Mouse (Mus musculus): ENCODE data around the gene Gbf1. TPM values are rescaled to one million over a fixed set of nuclear protein-coding genes. Genes with fewer than 3 reads are reported as not detected.

Gene Gbf1
- polyA plus RNA-seq, 1 experiment from 2014 or later, result 18.3 TPM

GRCm38 (mm10) chr19:46333906-46334305, 181.6 kb downstream of the Gbf1 start:
- no peak overlapping the region for H3K4me2 ChIP-seq
- ATAC-seq (ENCODE audit: insufficient read depth), result no peak
- WGBS (ENCODE audit: insufficient replicate concordance), result 70% methylated on average over 3 of the region's 3 CpGs
- H3K4me3 ChIP-seq (replicated peaks), result no peak overlapping the region
- H3K27me3 ChIP-seq, result peaks cover 6% of the 10 kb centered on the region; the same call in 1 of the 2 replicates
- H3K27ac ChIP-seq (replicated peaks), result no peak overlapping the region
- H3K4me1 ChIP-seq (replicated peaks), result peaks cover 40% of the 10 kb centered on the region
- H3K36me3 ChIP-seq (replicated peaks), result peaks cover 20% of the 10 kb centered on the region
- H3K9me3 ChIP-seq (replicated peaks), result no peaks in the 10 kb centered on the region
- no peak overlapping the region for H3K9ac ChIP-seq

Other genes with a start within 250 kb of the Gbf1 start
- 4.0 and 4.1 TPM in 2 replicates for gene Armh3, start 154.0 kb upstream of the Gbf1 start, polyA plus RNA-seq (2015; fragmentation: Nextera tagmentation; extraction: Ambion mirVana)
- 3.0 and 3.2 TPM in 2 replicates for gene Hps6, start 149.0 kb upstream of the Gbf1 start, polyA plus RNA-seq (2015; fragmentation: Nextera tagmentation; extraction: Ambion mirVana)
- 15.7 and 17.0 TPM in 2 replicates for gene Pprc1, start 107.6 kb upstream of the Gbf1 start, polyA plus RNA-seq (2015; fragmentation: Nextera tagmentation; extraction: Ambion mirVana)
- gene Ldb1, start 107.3 kb upstream of the Gbf1 start, polyA plus RNA-seq (2015; fragmentation: Nextera tagmentation; extraction: Ambion mirVana), result 27.0 and 31.2 TPM in 2 replicates
- 47.3 and 48.8 TPM in 2 replicates for gene Nolc1, start 76.6 kb upstream of the Gbf1 start, polyA plus RNA-seq (2015; fragmentation: Nextera tagmentation; extraction: Ambion mirVana)
- 0.13 TPM in 1 of 2 replicates, not detected in the other for gene Elovl3, start 20.6 kb upstream of the Gbf1 start, polyA plus RNA-seq (2015; fragmentation: Nextera tagmentation; extraction: Ambion mirVana)
- gene Pitx3, start 4.2 kb upstream of the Gbf1 start, polyA plus RNA-seq (2015; fragmentation: Nextera tagmentation; extraction: Ambion mirVana), result 0.28 and 0.30 TPM in 2 replicates
- gene Nfkb2, start 151.8 kb downstream of the Gbf1 start, polyA plus RNA-seq (2015; fragmentation: Nextera tagmentation; extraction: Ambion mirVana), result 4.0 and 4.2 TPM in 2 replicates
- gene Psd, start 174.6 kb downstream of the Gbf1 start, polyA plus RNA-seq (2015; fragmentation: Nextera tagmentation; extraction: Ambion mirVana), result 5.0 and 5.7 TPM in 2 replicates
- gene Fbxl15, start 175.7 kb downstream of the Gbf1 start, polyA plus RNA-seq (2015; fragmentation: Nextera tagmentation; extraction: Ambion mirVana), result 12.2 and 12.4 TPM in 2 replicates
- 73.0 and 82.8 TPM in 2 replicates for gene Cuedc2, start 186.2 kb downstream of the Gbf1 start, polyA plus RNA-seq (2015; fragmentation: Nextera tagmentation; extraction: Ambion mirVana)
- gene Mfsd13a, start 188.6 kb downstream of the Gbf1 start, polyA plus RNA-seq (2015; fragmentation: Nextera tagmentation; extraction: Ambion mirVana), result 12.5 and 14.8 TPM in 2 replicates
- gene 2310034G01Rik, start 197.8 kb downstream of the Gbf1 start, polyA plus RNA-seq (2015; fragmentation: Nextera tagmentation; extraction: Ambion mirVana), result 0.22 and 0.46 TPM in 2 replicates
- gene Actr1a, start 243.2 kb downstream of the Gbf1 start, polyA plus RNA-seq (2015; fragmentation: Nextera tagmentation; extraction: Ambion mirVana), result 49.4 and 53.3 TPM in 2 replicates
- gene Sufu, start 244.4 kb downstream of the Gbf1 start, polyA plus RNA-seq (2015; fragmentation: Nextera tagmentation; extraction: Ambion mirVana), result 5.4 and 5.8 TPM in 2 replicates

All from liver, embryonic 15.5 days (tissue).